ENCODE assay signal across 22 mouse cellular contexts in the genomic region with DNA sequence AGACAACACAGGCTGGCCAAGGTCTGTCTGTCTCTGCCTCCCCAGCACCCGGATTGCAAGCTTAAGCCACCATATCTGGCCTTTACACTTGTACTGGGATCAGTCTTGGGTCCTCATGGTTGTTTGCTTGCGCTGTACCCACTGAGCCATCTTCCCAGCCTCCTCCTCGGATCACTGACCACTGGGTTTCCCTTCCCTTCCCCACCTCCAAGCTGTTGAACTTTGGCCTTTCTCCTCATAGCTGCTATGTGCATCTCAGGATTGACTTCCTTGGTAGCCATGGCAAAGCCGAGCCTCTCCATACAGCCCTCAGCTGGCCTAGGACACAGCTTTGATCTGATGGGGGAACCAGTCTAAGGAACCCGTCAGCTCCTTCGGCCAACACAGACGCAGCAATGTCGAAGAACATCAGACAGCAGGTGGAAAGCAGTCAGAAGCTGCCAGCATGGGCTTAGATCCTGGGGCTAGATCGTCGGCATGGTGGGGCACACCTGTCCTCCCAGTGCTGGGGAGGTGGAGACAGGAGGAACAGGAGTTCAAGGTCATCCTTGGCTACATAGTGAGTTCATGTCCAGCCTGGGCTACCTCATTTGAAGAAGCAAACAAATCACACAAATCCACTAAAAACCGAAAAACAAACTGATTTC. TPM values are rescaled to one million over a fixed set of nuclear protein-coding genes. Genes with fewer than 3 reads are reported as not detected.
A peak's percentile ranks its signal among the peaks of the same experiment; 100 is the strongest.
DNase-seq lines count a peak whose midpoint lies in the region; ATAC-seq and TF ChIP-seq lines count a peak whose summit lies in the region.
"Had no signal": no experiment of that assay in that cellular context is flagged by ENCODE, and none has a peak within 500 bp of the region (broad histone marks: within the 10 kb centered on the region; RNA-seq: fewer than 3 reads in every experiment).

No protein-coding gene starts in this region.

- whole genome bisulfite sequencing in kidney, embryonic 15.5 days, result 85% methylated on average over 11 of the region's 11 CpGs
- 85% methylated on average over 11 of the region's 11 CpGs for WGBS in kidney, embryonic 14.5 days
- 81% methylated on average over 11 of the region's 11 CpGs for WGBS in lung, embryonic 16.5 days
- 88% methylated on average over 11 of the region's 11 CpGs for WGBS in embryonic facial prominence, embryonic 10.5 days

- no peaks in the 10 kb centered on the region for H3K36me3 ChIP-seq in kidney, embryonic 15.5 days
- H3K36me3 ChIP-seq in kidney, embryonic 14.5 days (ENCODE audit: control insufficient read depth, insufficient read depth, low read length), result no peaks in the 10 kb centered on the region
- H3K36me3 ChIP-seq in lung, embryonic 16.5 days (ENCODE audit: control insufficient read depth, insufficient read depth, low read length), result no peaks in the 10 kb centered on the region
- no peaks in the 10 kb centered on the region for H3K36me3 ChIP-seq in embryonic facial prominence, embryonic 10.5 days (replicated peaks)
- H3K36me3 ChIP-seq: embryonic facial prominence, embryonic 12.5 days; hindbrain, embryonic 13.5 days; liver, embryonic 13.5 days had no signal

- H3K4me1 ChIP-seq in kidney, embryonic 15.5 days, result peaks cover 72% of the 10 kb centered on the region
- peaks cover 16% of the 10 kb centered on the region for H3K4me1 ChIP-seq in kidney, embryonic 14.5 days (ENCODE audit: control insufficient read depth, insufficient read depth, low read length)
- peaks cover 35% of the 10 kb centered on the region for H3K4me1 ChIP-seq in lung, embryonic 16.5 days (replicated peaks; ENCODE audit: control insufficient read depth, insufficient read depth, low read length)
- H3K4me1 ChIP-seq in embryonic facial prominence, embryonic 10.5 days, result peaks cover 71% of the 10 kb centered on the region

- no peak overlapping the region for H3K4me3 ChIP-seq in gastrocnemius, adult 2 months
- H3K4me3 ChIP-seq in kidney, embryonic 15.5 days (replicated peaks), result no peak overlapping the region
- H3K4me3 ChIP-seq in kidney, embryonic 14.5 days (ENCODE audit: low read length), result no peak overlapping the region
- no peak overlapping the region for H3K4me3 ChIP-seq in lung, embryonic 16.5 days (ENCODE audit: low read length)
- H3K4me3 ChIP-seq in embryonic facial prominence, embryonic 10.5 days, result no peak overlapping the region
- H3K4me3 ChIP-seq: embryonic facial prominence, embryonic 12.5 days; erythroblast, embryonic 14.5 days; forebrain, embryonic 13.5 days; hindbrain, embryonic 13.5 days; liver, embryonic 13.5 days had no signal

- 0 out of 2 replicates have a peak, but pooled peaks cover 4% of the 10 kb centered on the region for H3K27me3 ChIP-seq in kidney, embryonic 15.5 days
- H3K27me3 ChIP-seq in kidney, embryonic 14.5 days (ENCODE audit: control insufficient read depth, insufficient read depth, low read length), result 0 out of 2 replicates have a peak, but pooled peaks cover 3% of the 10 kb centered on the region
- H3K27me3 ChIP-seq in lung, embryonic 16.5 days (ENCODE audit: control insufficient read depth, insufficient read depth, low read depth, low read length), result no peaks in the 10 kb centered on the region
- H3K27me3 ChIP-seq in embryonic facial prominence, embryonic 10.5 days (replicated peaks; ENCODE audit: low read depth, poor library complexity, severe bottlenecking), result peaks cover 28% of the 10 kb centered on the region
- H3K27me3 ChIP-seq: embryonic facial prominence, embryonic 12.5 days had no signal

- H3K4me2 ChIP-seq in kidney, embryonic 15.5 days, result no peak overlapping the region
- H3K4me2 ChIP-seq in kidney, embryonic 14.5 days (replicated peaks; ENCODE audit: low read depth, low read length), result no peak overlapping the region
- peak overlapping the region; percentile 15; the same call in 1 of the 2 replicates for H3K4me2 ChIP-seq in lung, embryonic 16.5 days (ENCODE audit: low read depth, low read length)
- H3K4me2 ChIP-seq: embryonic facial prominence, embryonic 12.5 days; forebrain, embryonic 13.5 days; heart, embryonic 11.5 days; hindbrain, embryonic 13.5 days had no signal

- intact Hi-C loops in gastrocnemius, adult 2 months (cut with DNase I), result no loop called here

- no peak for DNase-seq in gastrocnemius, adult 2 months
- DNase-seq in gastrocnemius, adult 18-20 months (ENCODE audit: low spot score), result no peak
- no peak for DNase-seq in lung, postnatal 14 days
- no peak for DNase-seq in embryonic facial prominence, embryonic 10.5 days (ENCODE audit: low spot score)
- DNase-seq in right cerebral cortex, adult 2 months (ENCODE audit: low spot score in 2 of 2), result no peak
- DNase-seq: cerebellum, adult 2 months; layer of hippocampus, postnatal 36 days; liver, embryonic 13.5 days; midbrain, embryonic 14.5 days; thymus, adult 18-20 months had no signal

- TF ChIP-seq CTCF in gastrocnemius, adult 2 months (IDR thresholded peaks at IDR 0.05), result no peak

- peak overlapping the region; percentile 72 for H3K27ac ChIP-seq in gastrocnemius, adult 2 months
- H3K27ac ChIP-seq in kidney, embryonic 15.5 days, result peak overlapping the region; percentile 20; the same call in 1 of the 2 replicates
- no peak overlapping the region for H3K27ac ChIP-seq in kidney, embryonic 14.5 days (ENCODE audit: low read depth, low read length)
- H3K27ac ChIP-seq in lung, embryonic 16.5 days (ENCODE audit: low read length), result peak overlapping the region; percentile 85
- H3K27ac ChIP-seq in embryonic facial prominence, embryonic 10.5 days (replicated peaks), result no peak overlapping the region
- H3K27ac ChIP-seq: embryonic facial prominence, embryonic 12.5 days; forebrain, embryonic 13.5 days; hindbrain, embryonic 13.5 days had no signal

- H3K9ac ChIP-seq in kidney, embryonic 15.5 days, result no peak overlapping the region
- H3K9ac ChIP-seq in kidney, embryonic 14.5 days (ENCODE audit: low read depth, low read length), result no peak overlapping the region
- H3K9ac ChIP-seq in lung, embryonic 16.5 days (ENCODE audit: low read length), result no peak overlapping the region
- H3K9ac ChIP-seq: embryonic facial prominence, embryonic 12.5 days; forebrain, embryonic 13.5 days; hindbrain, embryonic 13.5 days; liver, embryonic 13.5 days had no signal

- no peak for ATAC-seq in kidney, embryonic 15.5 days (replicated peaks; ENCODE audit: low FRiP score)
- ATAC-seq in kidney, embryonic 14.5 days (ENCODE audit: low FRiP score, low TSS enrichment), result no peak
- no peak for ATAC-seq in lung, embryonic 16.5 days (ENCODE audit: low read depth)
- ATAC-seq: CD4-positive, CD25-positive, alpha-beta regulatory T cell, adult 4 months; forebrain, embryonic 13.5 days; inflammation-experienced regulatory T-cells, adult 6 months had no signal

- no peaks in the 10 kb centered on the region for H3K9me3 ChIP-seq in kidney, embryonic 15.5 days (replicated peaks)
- no peaks in the 10 kb centered on the region for H3K9me3 ChIP-seq in kidney, embryonic 14.5 days (ENCODE audit: control insufficient read depth, low read length)
- no peaks in the 10 kb centered on the region for H3K9me3 ChIP-seq in lung, embryonic 16.5 days (ENCODE audit: control insufficient read depth, low read length)
- H3K9me3 ChIP-seq in embryonic facial prominence, embryonic 10.5 days, result no peaks in the 10 kb centered on the region
- H3K9me3 ChIP-seq: embryonic facial prominence, embryonic 12.5 days; forebrain, embryonic 13.5 days; hindbrain, embryonic 13.5 days; liver, embryonic 13.5 days; megakaryocyte, embryonic 14.5 days had no signal

RNA-seq across cellular contexts. Expression of gene Tmem51, which starts 19.4 kb away (rescaled TPM):
- under 1 TPM; 0.66 to 0.75 TPM for total RNA-seq in gastrocnemius, adult 2 months (2021)
- total RNA-seq in gastrocnemius, adult 18-20 months (2021), result under 1 TPM; 0.48 to 0.88 TPM
- 29.1 and 29.5 TPM in 2 replicates for polyA plus RNA-seq in kidney, embryonic 15.5 days (2015; fragmentation: Nextera tagmentation; extraction: Ambion mirVana)
- 16.7 and 23.0 TPM in 2 replicates for polyA plus RNA-seq in kidney, embryonic 14.5 days (2014; fragmentation: Nextera tagmentation; extraction: Ambion mirVana)
- 25.7 and 26.0 TPM in 2 replicates for polyA plus RNA-seq in lung, embryonic 16.5 days (2015; fragmentation: Nextera tagmentation; extraction: Ambion mirVana)
- 9.5 and 9.7 TPM in 2 replicates for polyA plus RNA-seq in embryonic facial prominence, embryonic 10.5 days (2016; fragmentation: Nextera tagmentation; extraction: Ambion mirVana)

RNA-seq across cellular contexts. Expression of gene Fhad1, which starts 49.8 kb away (rescaled TPM):
- not detected for total RNA-seq in gastrocnemius, adult 2 months (2021)
- not detected for total RNA-seq in gastrocnemius, adult 18-20 months (2021)
- 0.87 and 1.4 TPM in 2 replicates for polyA plus RNA-seq in kidney, embryonic 15.5 days (2015; fragmentation: Nextera tagmentation; extraction: Ambion mirVana)
- polyA plus RNA-seq in kidney, embryonic 14.5 days (2014; fragmentation: Nextera tagmentation; extraction: Ambion mirVana), result 0.15 and 0.60 TPM in 2 replicates
- polyA plus RNA-seq in lung, embryonic 16.5 days (2015; fragmentation: Nextera tagmentation; extraction: Ambion mirVana), result 3.2 and 3.3 TPM in 2 replicates
- 0.50 and 1.0 TPM in 2 replicates for polyA plus RNA-seq in embryonic facial prominence, embryonic 10.5 days (2016; fragmentation: Nextera tagmentation; extraction: Ambion mirVana)
- total RNA-seq: common myeloid progenitor, adult 5-6 weeks had no signal
- polyA plus RNA-seq: erythroblast, embryonic 14.5 days had no signal

Comparison
In these comparisons a context has a peak if more than half of its experiments do, and no peak if none do; other contexts are left out.
1. H3K27ac ChIP-seq: peak in gastrocnemius, adult 2 months (single experiment), kidney, embryonic 15.5 days (single experiment) and lung, embryonic 16.5 days (single experiment); none in kidney, embryonic 14.5 days (single experiment) and embryonic facial prominence, embryonic 10.5 days (single experiment).